Mouse (Mus musculus): Measurements from ENCODE around the gene Nutf2. TPM values are rescaled to one million over a fixed set of nuclear protein-coding genes. Genes with fewer than 3 reads are reported as not detected.

Gene Nutf2
- total RNA-seq, 2 experiments from 2014 or later, result 39.2 to 43.4 TPM

DNA sequence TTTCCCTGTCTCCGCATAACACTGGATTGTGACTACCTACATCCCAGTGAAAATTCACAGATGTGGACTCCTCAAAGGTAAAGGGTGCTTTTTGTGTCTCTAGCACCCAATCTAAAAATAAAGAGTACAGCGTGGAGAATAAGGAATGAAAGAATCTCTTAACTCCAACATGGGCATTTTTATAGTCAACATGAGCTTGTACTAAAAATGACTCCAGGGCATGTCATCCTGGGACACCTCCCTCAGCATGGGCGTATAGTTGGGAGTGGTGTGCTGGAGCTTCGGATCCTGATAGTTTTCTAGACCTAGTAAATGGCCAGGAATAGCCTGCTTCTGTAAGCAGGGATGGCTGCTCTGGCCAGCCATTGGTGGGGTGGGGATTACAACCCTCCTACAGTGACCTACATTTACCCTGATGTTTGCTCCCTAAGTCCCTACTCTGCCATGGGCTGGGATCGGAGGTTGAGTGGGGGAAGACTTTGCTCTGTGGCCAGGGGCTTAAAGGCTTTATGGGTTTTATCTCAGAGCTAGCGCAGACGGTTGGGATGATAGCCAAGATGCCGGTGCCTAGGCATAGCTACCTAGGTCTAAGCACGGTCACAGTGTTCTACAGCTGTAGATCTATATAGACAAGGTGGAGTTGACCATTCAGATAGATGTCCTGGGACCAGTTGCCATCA, 37.6 kb downstream of the Nutf2 start:
- no peak for DNase-seq
- TF ChIP-seq CTCF (IDR thresholded peaks at IDR 0.05), result no peak
- peak overlapping the region; percentile 58 for H3K27ac ChIP-seq
- no peak overlapping the region for H3K4me3 ChIP-seq
- intact Hi-C loops (cut with DNase I), result no loop called here

DNA sequence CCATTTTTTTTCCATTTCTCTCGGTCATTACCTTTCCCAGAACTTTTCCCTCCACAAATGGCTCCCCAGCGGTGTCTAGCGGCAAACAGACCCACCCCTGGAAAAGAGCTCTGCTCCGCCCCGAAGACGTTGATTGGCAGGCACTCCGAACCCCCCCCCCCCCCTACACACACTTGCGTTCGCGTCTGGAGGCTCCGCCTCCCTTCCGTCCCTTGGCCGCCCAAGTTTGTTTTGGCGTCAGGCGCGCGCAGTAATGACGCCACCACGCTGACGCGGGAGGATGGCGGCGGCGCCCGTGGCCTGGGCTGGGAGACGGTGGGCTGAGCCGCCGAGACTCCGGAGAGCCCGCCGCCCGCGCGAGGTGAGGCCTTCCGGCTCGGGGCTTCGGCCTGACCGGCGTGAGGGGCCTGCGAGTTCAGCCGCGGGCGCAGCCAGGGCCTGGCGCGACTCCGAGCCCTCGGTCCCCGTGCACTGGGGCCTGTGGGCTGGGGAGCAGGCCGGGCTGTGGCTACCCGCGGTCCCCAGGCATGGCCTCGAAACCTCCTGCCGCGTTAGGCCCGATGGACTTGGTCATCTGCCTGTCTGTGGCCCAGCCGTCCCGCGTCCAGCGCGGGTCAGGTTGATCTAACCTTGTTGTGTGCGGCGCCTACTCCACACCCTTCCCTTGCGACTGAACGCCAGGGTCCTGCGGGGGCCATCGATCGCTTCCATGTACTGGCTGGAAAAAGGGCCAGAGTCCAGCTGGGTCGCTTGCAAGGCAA, 40.0 kb downstream of the Nutf2 start, which contains the start of gene Pskh1:
Gene Pskh1, plus strand, starts transcription at position 262 of the 761 bp plus-strand sequence.
- intact Hi-C loops (cut with DNase I), result loop anchor here (5.0 kb wide), 1 partner anchor 48 kb away; the partner anchor contains the start of gene Cenpt
- peak within 1 kb of the TSS; percentile 93 for H3K4me3 ChIP-seq
- peak; percentile 95 for DNase-seq
- no peak for TF ChIP-seq CTCF (IDR thresholded peaks at IDR 0.05)
- H3K27ac ChIP-seq, result peak within 1 kb of the TSS; percentile 98

DNA sequence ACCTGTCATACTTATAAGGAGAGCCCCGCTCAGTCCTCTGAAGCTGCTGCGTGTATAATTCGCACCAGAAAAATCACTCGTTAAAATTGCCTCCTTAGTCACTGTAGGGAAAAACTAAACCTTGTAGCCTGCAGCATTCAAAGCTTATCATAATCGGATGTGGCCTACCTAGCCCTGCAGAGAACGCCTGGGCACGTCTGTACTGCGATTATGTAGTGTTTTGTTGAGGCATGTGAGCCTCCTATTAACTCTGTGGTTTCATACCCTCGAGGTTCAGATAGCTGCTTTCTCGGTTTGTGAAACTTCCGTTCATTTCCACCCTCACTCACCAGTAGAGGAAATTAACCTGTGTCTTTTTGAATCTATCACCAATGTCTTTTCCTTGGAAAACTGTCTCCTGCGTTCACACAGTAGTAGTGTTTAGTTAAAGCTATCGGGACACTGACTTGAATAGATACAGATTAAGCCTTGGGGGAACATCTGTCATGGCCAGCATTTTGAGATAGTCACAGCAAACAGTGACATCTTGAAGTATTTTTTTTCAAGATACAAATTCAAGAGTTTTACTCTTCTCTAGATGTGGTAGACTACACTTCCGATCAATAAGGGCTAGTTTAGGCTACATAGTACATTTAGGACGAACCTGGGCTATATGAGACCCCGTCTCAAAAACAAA, 40.7 kb downstream of the Nutf2 start:
- H3K27ac ChIP-seq, result peak overlapping the region; percentile 98
- intact Hi-C loops (cut with DNase I), result loop anchor here (1.0 to 5.0 kb wide), 2 partner anchors 49 to 110 kb away; partner anchors contain the start of genes Cenpt and Ddx28
- no peak for DNase-seq
- TF ChIP-seq CTCF (IDR thresholded peaks at IDR 0.05), result no peak
- H3K4me3 ChIP-seq, result peak overlapping the region; percentile 93

DNA sequence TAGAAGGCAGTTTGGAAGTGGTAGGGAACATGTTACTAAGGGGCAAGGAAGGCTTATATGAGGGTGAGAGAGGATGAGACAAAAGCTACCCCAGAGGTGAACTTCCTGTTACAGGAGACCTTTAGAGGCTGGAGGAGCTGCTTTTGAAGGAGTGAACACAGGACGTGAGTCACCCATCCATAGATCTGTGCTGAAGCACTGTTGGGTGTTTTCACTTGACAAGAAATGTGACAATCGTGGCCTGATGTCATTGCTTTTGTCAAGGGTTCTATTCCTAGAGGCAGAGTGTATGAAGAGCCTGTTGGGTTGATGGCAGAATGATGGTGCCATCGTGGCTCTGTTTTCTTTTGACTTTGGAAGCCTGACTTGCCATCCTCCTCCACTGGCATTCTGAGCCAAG, 59.0 kb downstream of the Nutf2 start:
- H3K4me3 ChIP-seq, result no peak overlapping the region
- intact Hi-C loops (cut with DNase I), result no loop called here
- no peak for TF ChIP-seq CTCF (IDR thresholded peaks at IDR 0.05)
- H3K27ac ChIP-seq, result no peak overlapping the region
- DNase-seq, result no peak

DNA sequence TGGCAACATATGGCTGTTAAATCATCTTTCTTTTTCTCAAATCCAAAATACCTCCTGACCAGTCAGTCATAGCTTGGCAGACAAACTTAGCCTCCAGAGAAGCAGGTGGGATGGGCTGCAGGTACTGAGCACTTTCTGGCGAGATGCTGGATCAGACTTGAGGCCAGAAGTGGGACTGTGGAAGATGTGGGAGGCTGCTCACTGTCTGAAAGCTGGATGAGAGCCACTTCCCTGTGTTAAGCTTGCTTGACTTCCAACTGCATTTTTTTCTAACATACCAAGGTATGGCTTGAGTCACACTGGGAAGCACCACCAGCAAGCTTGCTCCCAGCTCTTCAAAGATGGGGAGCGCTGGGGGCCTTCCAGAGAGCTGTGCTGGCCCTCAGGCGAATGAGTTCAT, 64.7 kb downstream of the Nutf2 start:
- H3K4me3 ChIP-seq, result no peak overlapping the region
- intact Hi-C loops (cut with DNase I), result no loop called here
- TF ChIP-seq CTCF (IDR thresholded peaks at IDR 0.05), result no peak

More for the DNA sequence above, 64.7 kb downstream of the Nutf2 start:
- no peak for DNase-seq
- no peak overlapping the region for H3K27ac ChIP-seq

Other genes with a start within 250 kb of the Nutf2 start
- 10 to 100 TPM; 33.2 to 42.6 TPM for gene Ctcf, start 224.0 kb upstream of the Nutf2 start, total RNA-seq (2021)
- under 1 TPM in 1 of 2 experiments, not detected in 1; 0.75 TPM for gene Agrp, start 223.2 kb upstream of the Nutf2 start, total RNA-seq (2021)
- gene Carmil2, start 174.3 kb upstream of the Nutf2 start, total RNA-seq (2021), result under 1 TPM in 1 of 2 experiments, not detected in 1; 0.17 TPM
- 1 to 10 TPM; 4.2 to 5.3 TPM for gene Acd, start 159.5 kb upstream of the Nutf2 start, total RNA-seq (2021)
- 1 to 10 TPM; 5.0 to 6.0 TPM for gene Pard6a, start 159.4 kb upstream of the Nutf2 start, total RNA-seq (2021)
- gene 4933405L10Rik, start 152.9 kb upstream of the Nutf2 start, total RNA-seq (2021), result not detected
- gene Enkd1, start 152.4 kb upstream of the Nutf2 start, total RNA-seq (2021), result under 1 TPM; 0.47 to 0.69 TPM
- gene Gfod2, start 101.9 kb upstream of the Nutf2 start, total RNA-seq (2021), result 1 to 10 TPM; 7.2 to 7.4 TPM
- gene Ranbp10, start 33.2 kb upstream of the Nutf2 start, total RNA-seq (2021), result 10 to 100 TPM; 23.0 to 24.3 TPM
- not detected for gene Tsnaxip1, start 32.8 kb upstream of the Nutf2 start, total RNA-seq (2021)
- gene Cenpt, start 7.3 kb upstream of the Nutf2 start, total RNA-seq (2021), result 1 to 10 TPM; 1.0 to 1.8 TPM
- 10 to 100 TPM; 21.9 to 25.0 TPM for gene Thap11, start 5.4 kb upstream of the Nutf2 start, total RNA-seq (2021)
- 10 to 100 TPM; 19.7 TPM for gene Edc4, start 20.3 kb downstream of the Nutf2 start, total RNA-seq (2021)
- gene Nrn1l, start 33.0 kb downstream of the Nutf2 start, total RNA-seq (2021), result under 1 TPM in 1 of 2 experiments, not detected in 1; 0.95 TPM
- gene Pskh1, start 39.9 kb downstream of the Nutf2 start, total RNA-seq (2021), result 10 to 100 TPM; 11.3 to 12.8 TPM
- not detected for gene Ctrl, start 73.3 kb downstream of the Nutf2 start, total RNA-seq (2021)
- gene Psmb10, start 77.9 kb downstream of the Nutf2 start, total RNA-seq (2021), result 10 to 100 TPM; 17.9 to 26.1 TPM
- gene Lcat, start 82.8 kb downstream of the Nutf2 start, total RNA-seq (2021), result under 1 TPM; 0.23 to 0.33 TPM
- 10 to 100 TPM in 1 of 2 experiments, 1 to 10 TPM in 1; 9.1 to 14.3 TPM for gene Slc12a4, start 105.5 kb downstream of the Nutf2 start, total RNA-seq (2021)
- under 1 TPM in 1 of 2 experiments, not detected in 1; 0.17 TPM for gene Dpep3, start 118.8 kb downstream of the Nutf2 start, total RNA-seq (2021)
- 10 to 100 TPM in 1 of 2 experiments, 1 to 10 TPM in 1; 9.0 to 11.5 TPM for gene Dus2, start 130.8 kb downstream of the Nutf2 start, total RNA-seq (2021)
- gene Dpep2nb, start 145.4 kb downstream of the Nutf2 start, total RNA-seq (2021), result not detected
- 10 to 100 TPM; 10.4 to 10.7 TPM for gene Ddx28, start 151.3 kb downstream of the Nutf2 start, total RNA-seq (2021)
- gene Nfatc3, start 198.3 kb downstream of the Nutf2 start, total RNA-seq (2021), result 10 to 100 TPM; 24.9 to 28.7 TPM